ENCODE assay signal across 12 mouse cellular contexts in the genomic region with DNA sequence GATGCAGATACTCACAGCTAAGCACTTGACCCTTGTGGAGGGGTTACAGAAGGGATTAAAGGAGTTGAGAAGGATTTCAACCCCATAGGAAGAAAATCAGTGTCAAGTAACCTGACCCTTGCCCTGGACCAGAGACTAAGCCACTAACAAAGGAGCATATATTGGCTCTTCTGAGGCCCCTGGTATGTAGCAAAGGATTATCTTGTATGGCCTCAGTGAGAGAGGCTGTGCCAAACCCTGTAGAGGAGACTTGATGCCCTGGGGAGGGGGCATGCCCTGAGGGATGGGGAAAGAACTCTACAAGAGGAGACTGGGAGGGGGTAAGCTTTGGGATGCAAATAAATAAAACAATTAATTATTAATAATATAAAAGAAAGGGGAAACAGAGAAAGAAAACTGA.
"Had no signal": no experiment of that assay in that cellular context is flagged by ENCODE, and none has a peak within 500 bp of the region (broad histone marks: within the 10 kb centered on the region; RNA-seq: fewer than 3 reads in every experiment).

No protein-coding gene starts in this region.

- H3K4me1 ChIP-seq: limb, embryonic 15.5 days; liver, embryonic 12.5 days; midbrain, embryonic 13.5 days; neural tube, embryonic 12.5 days had no signal

- H3K27ac ChIP-seq: limb, embryonic 15.5 days; liver, embryonic 12.5 days; midbrain, embryonic 13.5 days; neural tube, embryonic 12.5 days; stomach, postnatal 0 days had no signal

- H3K4me2 ChIP-seq: limb, embryonic 15.5 days; liver, embryonic 12.5 days; lung, embryonic 14.5 days; midbrain, embryonic 13.5 days; neural tube, embryonic 12.5 days had no signal

- H3K36me3 ChIP-seq: limb, embryonic 15.5 days; liver, embryonic 12.5 days; midbrain, embryonic 13.5 days; neural tube, embryonic 12.5 days had no signal

- H3K4me3 ChIP-seq: limb, embryonic 15.5 days; liver, embryonic 12.5 days; midbrain, embryonic 13.5 days; neural tube, embryonic 12.5 days had no signal

- ATAC-seq: liver, embryonic 12.5 days; midbrain, embryonic 13.5 days had no signal

- H3K9ac ChIP-seq: limb, embryonic 15.5 days; liver, embryonic 12.5 days; lung, embryonic 14.5 days; midbrain, embryonic 13.5 days; neural tube, embryonic 12.5 days had no signal

- H3K9me3 ChIP-seq: limb, embryonic 15.5 days; liver, embryonic 12.5 days; midbrain, embryonic 13.5 days; neural tube, embryonic 12.5 days had no signal

- H3K27me3 ChIP-seq: limb, embryonic 15.5 days; liver, embryonic 12.5 days; midbrain, embryonic 13.5 days; neural tube, embryonic 12.5 days had no signal

- DNase-seq: kidney, adult 8-10 months; kidney, postnatal 25 days; layer of hippocampus, adult 9-11 months; layer of hippocampus, postnatal 36 days; lung, embryonic 14.5 days; lung, postnatal 10 days; lung, postnatal 4 days had no signal
